Mouse (Mus musculus) cerebellum, adult 8-10 months (tissue): ENCODE measurements around the gene Gprasp2.
A peak's percentile ranks its signal among the peaks of the same experiment; 100 is the strongest.
"Not testable (repeated sequence)": the region's sequence is repeated elsewhere in the genome, so short reads cannot be mapped to it uniquely, and the experiment has no call there.

Experiments
- DNase-seq: peaks from one replicate; pipeline ENCODE4 v3.0.0; 2022

The Gprasp2 gene

GRCm38 (mm10) chrX:135838521-135839360 lies at the start of gene Gprasp2:
Gprasp2 (plus strand) TSS chrX:135839034.
- peak; percentile 56 for DNase-seq

GRCm38 (mm10) chrX:135791536-135791935 lies 47.3 kb upstream of the Gprasp2 start:
- DNase-seq = no peak

GRCm38 (mm10) chrX:135792326-135792725 lies 46.5 kb upstream of the Gprasp2 start:
- no peak for DNase-seq

GRCm38 (mm10) chrX:135795591-135796304 lies 43.1 kb upstream of the Gprasp2 start:
- peak; percentile 47 for DNase-seq

GRCm38 (mm10) chrX:135796305-135797211 lies 42.3 kb upstream of the Gprasp2 start:
- peak; percentile 33 for DNase-seq

GRCm38 (mm10) chrX:135797212-135797644 lies 41.6 kb upstream of the Gprasp2 start, which contains the start of gene Bhlhb9:
Bhlhb9 (plus strand) TSS chrX:135797594.
- peak; percentile 49 for DNase-seq

- DNase-seq = no peak
Observed at GRCm38 (mm10) chrX:135804149-135804548, 34.7 kb upstream of the Gprasp2 start.

GRCm38 (mm10) chrX:135805780-135806179 lies 33.1 kb upstream of the Gprasp2 start:
- DNase-seq = peak; percentile 56

GRCm38 (mm10) chrX:135835896-135836295 lies 2.9 kb upstream of the Gprasp2 start:
- not testable (repeated sequence) for DNase-seq

GRCm38 (mm10) chrX:135837896-135838295 lies 938 bp upstream of the Gprasp2 start:
- DNase-seq = no peak

GRCm38 (mm10) chrX:135839397-135840391 lies 860 bp downstream of the Gprasp2 start:
- peak; percentile 46 for DNase-seq

GRCm38 (mm10) chrX:135866806-135867205 lies 28.0 kb downstream of the Gprasp2 start:
- not testable (repeated sequence) for DNase-seq

GRCm38 (mm10) chrX:135876679-135877078 lies 37.8 kb downstream of the Gprasp2 start:
- DNase-seq = no peak

- DNase-seq = no peak
Observed at GRCm38 (mm10) chrX:135879626-135880025, 40.8 kb downstream of the Gprasp2 start.

- peak; percentile 68 for DNase-seq
Observed at GRCm38 (mm10) chrX:135885411-135886233, 46.8 kb downstream of the Gprasp2 start.

- peak; percentile 39 for DNase-seq
Observed at GRCm38 (mm10) chrX:135886234-135886585, 47.4 kb downstream of the Gprasp2 start.
